Mouse (Mus musculus): ENCODE data around the gene Men1.

- TF ChIP-seq POLR2A (IDR thresholded peaks at IDR 0.05; ENCODE audit: borderline replicate concordance, low read depth, low read length) (no peak), CTCF (IDR thresholded peaks at IDR 0.05; ENCODE audit: low read depth, low read length) (no peak)
Measured at GRCm38 (mm10) chr19:6303831-6304230, 30.9 kb upstream of the Men1 start.
